12 mouse cellular contexts compared by ENCODE assay signal in the genomic region with DNA sequence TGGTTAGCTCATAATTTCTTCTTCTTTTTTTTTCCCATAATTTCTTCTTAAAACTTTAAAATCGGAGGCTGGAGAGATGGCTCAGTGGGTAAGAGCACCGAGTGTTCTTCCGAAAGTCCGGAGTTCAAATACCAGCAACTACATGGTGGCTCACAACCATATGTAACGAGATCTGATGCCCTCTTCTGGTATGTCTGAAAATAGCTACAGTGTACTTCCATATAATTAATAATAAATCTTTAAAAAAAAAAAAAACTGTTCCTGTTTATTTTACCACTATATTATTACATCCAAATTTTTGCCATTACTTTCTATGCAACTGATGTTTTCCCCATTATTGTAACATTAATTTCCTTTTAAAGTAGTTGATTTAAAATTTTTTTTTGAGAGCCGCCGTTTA. TPM values are rescaled to one million over a fixed set of nuclear protein-coding genes. Genes with fewer than 3 reads are reported as not detected.
DNase-seq lines count a peak whose midpoint lies in the region; ATAC-seq and TF ChIP-seq lines count a peak whose summit lies in the region.
"Had no signal": no experiment of that assay in that cellular context is flagged by ENCODE, and none has a peak within 500 bp of the region (broad histone marks: within the 10 kb centered on the region; RNA-seq: fewer than 3 reads in every experiment).

No protein-coding gene starts in this region.

- peak; percentile 32; the same call in 1 of the 2 replicates for TF ChIP-seq CTCF in hindbrain, postnatal 0 days (IDR thresholded peaks at IDR 0.05; ENCODE audit: low read depth)
- TF ChIP-seq CTCF in lung, adult 2 months (IDR thresholded peaks at IDR 0.05; ENCODE audit: insufficient read depth, low read length) = 0 out of 2 replicates have a peak, but pooled peaks have one; percentile 4

- TF ChIP-seq POLR2A in lung, adult 2 months (IDR thresholded peaks at IDR 0.05; ENCODE audit: borderline replicate concordance, extremely low read depth, low read depth, low read length) = no peak

- H3K36me3 ChIP-seq in hindbrain, postnatal 0 days (ENCODE audit: insufficient read depth, low read length) = no peaks in the 10 kb centered on the region
- H3K36me3 ChIP-seq in hindbrain, embryonic 14.5 days (replicated peaks; ENCODE audit: control insufficient read depth, insufficient read depth) = no peaks in the 10 kb centered on the region
- no peaks in the 10 kb centered on the region for H3K36me3 ChIP-seq in splenic B cell, adult 2 months (ENCODE audit: control insufficient read depth, insufficient read depth, low read length, poor library complexity, severe bottlenecking)
- H3K36me3 ChIP-seq: hindbrain, embryonic 13.5 days; kidney, embryonic 15.5 days; midbrain, embryonic 12.5 days had no signal

- H3K27ac ChIP-seq in hindbrain, postnatal 0 days = no peak overlapping the region
- H3K27ac ChIP-seq in hindbrain, embryonic 14.5 days = no peak overlapping the region
- H3K27ac ChIP-seq: hindbrain, embryonic 13.5 days; kidney, embryonic 15.5 days; midbrain, embryonic 12.5 days had no signal

- H3K4me3 ChIP-seq in hindbrain, postnatal 0 days (ENCODE audit: low read length) = no peak overlapping the region
- H3K4me3 ChIP-seq in hindbrain, embryonic 14.5 days (replicated peaks; ENCODE audit: low read length) = no peak overlapping the region
- H3K4me3 ChIP-seq in lung, adult 2 months (replicated peaks; ENCODE audit: extremely low read depth, low read depth, low read length) = no peak overlapping the region
- H3K4me3 ChIP-seq: hindbrain, embryonic 13.5 days; kidney, embryonic 15.5 days; midbrain, embryonic 12.5 days had no signal

- no peak overlapping the region for H3K4me2 ChIP-seq in hindbrain, postnatal 0 days (ENCODE audit: low read depth, low read length)
- no peak overlapping the region for H3K4me2 ChIP-seq in hindbrain, embryonic 14.5 days (replicated peaks)
- H3K4me2 ChIP-seq: hindbrain, embryonic 13.5 days; kidney, embryonic 15.5 days; midbrain, embryonic 12.5 days had no signal

- ATAC-seq in hindbrain, postnatal 0 days = no peak
- ATAC-seq in hindbrain, embryonic 14.5 days (ENCODE audit: low FRiP score) = no peak

- H3K27me3 ChIP-seq in hindbrain, postnatal 0 days (ENCODE audit: insufficient read depth, low read length) = no peaks in the 10 kb centered on the region
- H3K27me3 ChIP-seq in hindbrain, embryonic 14.5 days (ENCODE audit: control insufficient read depth, insufficient read depth, low read length) = no peaks in the 10 kb centered on the region
- H3K27me3 ChIP-seq in splenic B cell, adult 2 months (ENCODE audit: control insufficient read depth, insufficient read depth, low read length, poor library complexity, severe bottlenecking) = no peaks in the 10 kb centered on the region
- H3K27me3 ChIP-seq: hindbrain, embryonic 13.5 days; kidney, embryonic 15.5 days; midbrain, embryonic 12.5 days had no signal

- H3K9me3 ChIP-seq in hindbrain, postnatal 0 days (ENCODE audit: low read length) = no peaks in the 10 kb centered on the region
- H3K9me3 ChIP-seq in hindbrain, embryonic 14.5 days (ENCODE audit: control insufficient read depth, low read length) = no peaks in the 10 kb centered on the region
- H3K9me3 ChIP-seq: hindbrain, embryonic 13.5 days; kidney, embryonic 15.5 days; midbrain, embryonic 12.5 days had no signal

- peak; percentile 15 for DNase-seq in hindbrain, postnatal 0 days (ENCODE audit: low spot score)
- no peak for DNase-seq in hindbrain, embryonic 14.5 days (ENCODE audit: low spot score)
- DNase-seq in lung, adult 2 months = no peak
- DNase-seq in lung, postnatal 10 days = no peak
- DNase-seq in NIH3T3 (ENCODE audit: low read depth) = peak; percentile 58
- DNase-seq in splenic B cell, adult 2 months (ENCODE audit: low read depth, low spot score) = peak; percentile 15
- DNase-seq in frontal cortex, postnatal 36 days (ENCODE audit: low spot score in 2 of 2) = no peak
- DNase-seq: cerebellum, adult 11-12 months; cerebellum, postnatal 36 days had no signal

- WGBS in hindbrain, postnatal 0 days = 87% methylated on average over 7 of the region's 7 CpGs
- 88% methylated on average over 7 of the region's 7 CpGs for WGBS in hindbrain, embryonic 14.5 days
- WGBS in lung, adult 2 months = 69% methylated on average over 7 of the region's 7 CpGs

- no peaks in the 10 kb centered on the region for H3K4me1 ChIP-seq in hindbrain, postnatal 0 days (ENCODE audit: insufficient read depth, low read length)
- no peaks in the 10 kb centered on the region for H3K4me1 ChIP-seq in hindbrain, embryonic 14.5 days (replicated peaks; ENCODE audit: control insufficient read depth, insufficient read depth, low read length)
- H3K4me1 ChIP-seq in lung, adult 2 months (ENCODE audit: control insufficient read depth, insufficient read depth, low read length) = no peaks in the 10 kb centered on the region

- no peak overlapping the region for H3K9ac ChIP-seq in hindbrain, postnatal 0 days (replicated peaks; ENCODE audit: low read length)
- H3K9ac ChIP-seq in hindbrain, embryonic 14.5 days = no peak overlapping the region
- H3K9ac ChIP-seq: hindbrain, embryonic 13.5 days; kidney, embryonic 15.5 days; midbrain, embryonic 12.5 days had no signal

RNA-seq across cellular contexts. Expression of a gene that starts 31.1 kb away (rescaled TPM):
- 9.8 and 10.3 TPM in 2 replicates for total RNA-seq in hindbrain, postnatal 0 days (2014; rRNA removed)
- 7.4 and 8.0 TPM in 2 replicates for polyA plus RNA-seq in hindbrain, postnatal 0 days (2015; fragmentation: Nextera tagmentation; extraction: Ambion mirVana)
- 5.4 and 6.4 TPM in 2 replicates for polyA plus RNA-seq in hindbrain, embryonic 14.5 days (2014; fragmentation: Nextera tagmentation; extraction: Ambion mirVana)
- 0.62 and 0.68 TPM in 2 replicates for polyA plus RNA-seq in lung, adult 2 months (2012; rRNA removed)

RNA-seq across cellular contexts. Expression of a gene that starts 34.4 kb away (rescaled TPM):
- 230 and 254 TPM in 2 replicates for total RNA-seq in hindbrain, postnatal 0 days (2014; rRNA removed)
- polyA plus RNA-seq in hindbrain, postnatal 0 days (2015; fragmentation: Nextera tagmentation; extraction: Ambion mirVana) = 376 and 384 TPM in 2 replicates
- polyA plus RNA-seq in hindbrain, embryonic 14.5 days (2014; fragmentation: Nextera tagmentation; extraction: Ambion mirVana) = 533 and 643 TPM in 2 replicates
- polyA plus RNA-seq in lung, adult 2 months (2012; rRNA removed) = 21.3 and 46.3 TPM in 2 replicates

Comparison
In these comparisons a context has a peak if more than half of its experiments do, and no peak if none do; other contexts are left out.
1. DNase-seq: peak in hindbrain, postnatal 0 days (single experiment), NIH3T3 (single experiment) and splenic B cell, adult 2 months (single experiment); none in hindbrain, embryonic 14.5 days (single experiment), lung, adult 2 months (single experiment), lung, postnatal 10 days (single experiment) and frontal cortex, postnatal 36 days (0 of 2).